Mouse (Mus musculus): ENCODE results near the gene Gabrr1.
A peak's percentile ranks its signal among the peaks of the same experiment; 100 is the strongest.

DNA sequence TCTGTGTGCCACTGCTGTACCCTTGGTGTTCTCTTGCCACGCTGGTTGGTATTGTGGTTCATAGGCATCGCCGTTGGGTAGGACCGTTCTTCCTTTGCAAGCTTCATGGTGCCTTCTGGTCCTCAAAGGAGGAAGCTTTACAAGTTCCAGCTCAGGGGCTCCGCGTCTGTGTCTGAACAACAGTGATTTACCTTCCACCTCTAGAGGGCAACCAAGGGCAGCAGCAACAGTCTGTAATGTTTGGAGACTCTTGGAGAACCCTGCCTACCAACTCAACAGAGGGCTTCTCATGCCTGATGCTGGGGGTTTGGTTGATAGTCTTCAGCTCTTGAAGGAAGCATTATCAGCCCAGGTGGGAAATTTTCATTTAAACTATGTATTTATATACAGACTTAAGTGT, 7.8 kb upstream of the Gabrr1 start:
- TF ChIP-seq GATA1 (IDR thresholded peaks at IDR 0.05; ENCODE audit: low read depth, low read length): no peak
- TF ChIP-seq NELFE (IDR thresholded peaks at IDR 0.05; ENCODE audit: low read depth, low read length): no peak
- no peak for TF ChIP-seq POLR2A (IDR thresholded peaks at IDR 0.05; ENCODE audit: control insufficient read depth in 1 of 2, insufficient read depth in 1 of 2, low read depth in 1 of 2, low read length in 2 of 2, poor library complexity in 1 of 2)
- TF ChIP-seq TCF12 (IDR thresholded peaks at IDR 0.05; ENCODE audit: low read depth, low read length): no peak
- no peak for TF ChIP-seq ZNF384 (IDR thresholded peaks at IDR 0.05; ENCODE audit: low read depth, low read length)
- no peak for TF ChIP-seq POLR2AphosphoS5 (IDR thresholded peaks at IDR 0.05; ENCODE audit: borderline replicate concordance, low read depth, low read length)
- TF ChIP-seq USF2 (IDR thresholded peaks at IDR 0.05; ENCODE audit: borderline replicate concordance in 1 of 2, insufficient read depth in 1 of 2, low read depth in 1 of 2, low read length in 2 of 2): no peak
- peak; percentile 20 to 44 (median 39); a peak in 3 of 6 replicates for TF ChIP-seq CTCF (IDR thresholded peaks at IDR 0.05 in 2 of 3, conservative IDR thresholded peaks at IDR 0.05 in 1 of 3; ENCODE audit: control insufficient read depth in 1 of 3, insufficient read depth in 1 of 3, low read depth in 2 of 3, low read length in 3 of 3, poor library complexity in 1 of 3, severe bottlenecking in 1 of 3)
- no peak for TF ChIP-seq HCFC1 (IDR thresholded peaks at IDR 0.05; ENCODE audit: low read depth, low read length)
